Mouse (Mus musculus) neural tube, postnatal 0 days (tissue): ENCODE data around the gene Lrfn3. TPM values are rescaled to one million over a fixed set of nuclear protein-coding genes. Genes with fewer than 3 reads are reported as not detected.

Experiments used
- polyA plus RNA-seq: library from polyadenylated mRNA; unstranded; fragments of >200 nt; fragmentation: Nextera tagmentation; extraction: Ambion mirVana; gene quantifications from 2 replicates; pipeline ENCODE4 v1.2.1, GENCODE M21; 2015

Lrfn3 gene
- 17.5 and 17.7 TPM in 2 replicates for polyA plus RNA-seq

DNA sequence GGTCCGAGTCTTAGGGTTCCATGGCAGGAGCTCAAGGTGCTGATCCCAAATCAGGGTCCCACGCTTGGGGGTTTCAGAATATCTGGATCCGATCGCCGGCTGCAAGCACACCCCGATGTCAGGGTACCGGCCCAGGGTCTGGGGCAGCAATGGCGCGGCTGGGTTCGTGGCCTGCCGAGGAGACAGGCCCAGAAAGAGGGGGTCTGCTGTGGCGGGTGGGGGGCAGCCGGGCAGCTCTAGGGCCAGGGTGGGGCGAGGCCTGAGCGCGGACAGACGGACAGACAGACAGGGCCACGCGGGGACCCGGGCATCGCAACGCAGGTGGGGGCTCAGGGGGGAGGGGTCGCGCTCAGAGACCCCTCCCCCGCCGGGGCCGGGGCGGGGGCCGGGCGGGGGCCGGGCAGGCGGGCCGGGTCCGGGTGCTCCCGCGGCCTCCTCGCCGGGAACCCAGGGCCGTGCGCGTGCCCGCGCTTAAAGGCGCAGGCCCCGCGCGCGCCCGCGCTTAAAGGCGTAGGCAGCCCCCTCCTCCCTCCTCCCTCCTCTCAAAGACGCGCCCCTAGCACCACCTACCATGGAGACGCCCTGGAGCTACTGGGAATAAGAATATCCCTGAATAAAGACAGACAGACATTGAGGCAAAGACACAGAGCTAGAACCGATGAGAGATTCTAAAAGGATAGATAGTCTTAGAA lies at the start of gene Lrfn3:
TSS of gene Lrfn3 (minus strand) at position 121 of the 692 bp plus-strand sequence.

GRCm38 (mm10) chr7:30323795-30324194 lies 38.8 kb downstream of the Lrfn3 start, which contains the start of gene Sdhaf1:
Gene Sdhaf1 (minus strand): TSS chr7:30323895.

DNA sequence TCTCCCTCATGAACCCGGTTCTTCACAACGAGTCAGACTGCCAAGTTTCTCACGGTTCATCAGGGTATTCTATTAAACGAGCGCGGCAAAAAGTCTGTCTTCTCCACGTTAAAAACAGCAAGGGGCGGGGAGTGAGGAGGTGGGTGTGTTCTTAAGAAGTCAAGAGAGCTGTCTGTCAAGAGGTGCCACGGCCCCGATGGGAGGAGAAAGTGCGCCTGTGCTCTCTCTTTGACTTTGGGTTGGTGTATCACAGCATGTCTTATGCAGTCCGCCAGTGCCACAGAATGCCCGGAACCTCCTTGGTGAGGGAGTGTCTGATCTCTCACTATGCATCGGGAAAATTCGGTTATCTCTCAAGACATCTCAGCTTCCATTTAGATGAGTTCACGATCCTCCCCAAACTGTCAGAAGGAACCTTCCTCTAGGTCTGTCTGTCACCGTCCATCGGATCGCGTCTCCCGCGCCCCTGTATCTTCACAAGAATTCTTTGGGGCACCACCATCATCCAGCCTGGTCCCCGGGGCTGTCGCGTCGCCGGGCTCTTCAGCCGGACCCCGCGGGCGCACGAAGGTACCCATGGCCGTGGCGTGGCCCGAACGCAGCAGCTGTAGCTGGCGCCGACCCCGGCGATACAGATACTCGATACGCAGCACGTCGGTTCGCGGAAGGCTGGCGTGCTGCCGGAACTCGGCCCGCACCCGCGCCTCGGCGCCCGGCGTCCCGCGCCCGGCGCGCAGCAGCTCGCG lies 40.9 kb downstream of the Lrfn3 start, which contains the start of gene E130208F15Rik:
TSS of gene E130208F15Rik (plus strand) at position 202 of the 746 bp plus-strand sequence.

DNA sequence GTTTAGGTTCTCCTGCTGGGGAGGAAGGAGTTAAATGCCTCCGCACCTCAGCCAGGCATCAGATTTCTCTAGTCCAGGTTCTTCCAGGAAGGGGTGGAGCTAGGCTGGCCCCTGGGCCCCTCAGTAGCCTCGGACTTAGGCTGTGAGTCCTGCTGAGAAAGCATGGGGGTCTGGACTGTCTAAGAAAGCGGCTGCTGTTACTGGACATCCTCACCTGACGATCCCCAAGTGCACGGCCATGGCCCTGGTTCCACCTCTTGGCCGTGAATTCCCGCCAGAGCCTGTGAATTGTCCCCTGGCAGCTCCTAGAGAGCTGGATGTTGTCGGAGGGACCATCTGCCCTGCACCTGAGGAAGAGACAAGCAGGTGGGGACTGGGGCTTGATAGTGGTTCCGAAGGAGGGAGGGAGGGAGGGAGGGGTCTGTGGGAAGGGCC lies 47.8 kb downstream of the Lrfn3 start, which contains the start of gene Syne4:
TSS of gene Syne4 (plus strand) at position 87 of the 435 bp plus-strand sequence.

DNA sequence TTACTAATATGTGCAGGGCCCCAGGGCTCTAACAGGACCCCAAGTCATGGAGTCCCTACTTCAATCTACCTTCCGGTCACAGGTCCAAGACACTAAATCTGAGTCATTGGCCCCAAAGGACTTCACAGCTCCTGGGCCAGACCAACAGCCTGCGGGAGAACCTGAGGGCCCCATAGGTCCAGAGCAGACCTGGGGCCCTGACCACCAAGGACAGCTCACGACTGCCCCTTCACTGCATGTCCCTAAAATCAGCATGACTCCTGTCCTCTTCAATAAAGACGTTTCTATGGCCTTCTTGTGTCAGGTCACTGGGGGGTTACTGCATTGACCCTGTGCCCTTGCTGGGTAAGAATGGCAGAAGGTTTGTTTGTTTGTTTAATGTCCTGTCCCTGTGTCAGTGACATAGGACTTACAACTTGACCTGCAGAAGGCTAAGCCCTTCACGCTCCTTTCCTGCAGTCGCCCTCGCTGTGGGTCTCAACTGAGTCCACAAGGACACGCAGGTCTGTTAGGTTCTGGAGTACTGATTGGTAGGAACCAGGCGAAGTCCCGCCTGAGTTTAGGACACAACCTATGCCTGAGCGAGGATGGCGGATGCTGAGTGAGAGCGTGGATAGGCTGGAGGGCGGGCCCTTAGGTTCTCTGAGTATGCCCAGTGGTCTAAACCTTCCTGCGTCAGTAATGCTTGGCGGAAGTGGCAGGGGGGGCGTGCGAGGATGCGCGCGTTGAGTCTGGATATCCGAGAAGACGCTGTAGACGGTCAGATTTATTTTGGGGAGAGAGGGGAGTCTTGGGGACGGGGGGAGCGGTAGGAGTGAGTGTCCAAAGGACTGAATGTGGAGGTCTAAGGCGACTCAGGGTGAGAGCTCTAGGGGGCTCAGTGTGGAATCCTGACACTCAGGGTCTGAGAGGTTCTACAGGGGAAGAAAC lies 54.2 kb downstream of the Lrfn3 start, which contains the start of gene Alkbh6:
TSS of gene Alkbh6 (plus strand) at position 642 of the 930 bp plus-strand sequence.

Other genes starting within 250 kb of the Lrfn3 start
- 13.8 and 20.1 TPM in 2 replicates for gene Zfp382, start 240.8 kb downstream of the Lrfn3 start, polyA plus RNA-seq
- 7.4 and 8.8 TPM in 2 replicates for gene Zfp146, start 193.0 kb downstream of the Lrfn3 start, polyA plus RNA-seq
- 5.8 and 7.4 TPM in 2 replicates for gene Cox7a1, start 178.6 kb downstream of the Lrfn3 start, polyA plus RNA-seq
- 112 and 118 TPM in 2 replicates for gene Capns1, start 164.0 kb downstream of the Lrfn3 start, polyA plus RNA-seq
- 188 and 198 TPM in 2 replicates for gene Polr2i, start 130.8 kb downstream of the Lrfn3 start, polyA plus RNA-seq
- gene Tbcb, start 130.5 kb downstream of the Lrfn3 start, polyA plus RNA-seq = 477 and 510 TPM in 2 replicates
- gene Ovol3, start 127.0 kb downstream of the Lrfn3 start, polyA plus RNA-seq = not detected in 2 replicates
- gene Thap8, start 82.7 kb downstream of the Lrfn3 start, polyA plus RNA-seq = 0.57 and 0.79 TPM in 2 replicates
- 3.5 TPM in 2 replicates for gene Wdr62, start 82.4 kb downstream of the Lrfn3 start, polyA plus RNA-seq
- 106 and 124 TPM in 2 replicates for gene Clip3, start 71.0 kb downstream of the Lrfn3 start, polyA plus RNA-seq
- 129 and 146 TPM in 2 replicates for gene Alkbh6, start 54.1 kb downstream of the Lrfn3 start, polyA plus RNA-seq
- gene Syne4, start 48.0 kb downstream of the Lrfn3 start, polyA plus RNA-seq = 12.1 and 14.5 TPM in 2 replicates
- gene E130208F15Rik, start 41.0 kb downstream of the Lrfn3 start, polyA plus RNA-seq = not detected in 2 replicates
- 20.0 and 20.8 TPM in 2 replicates for gene Sdhaf1, start 38.9 kb downstream of the Lrfn3 start, polyA plus RNA-seq
- gene Tyrobp, start 51.0 kb upstream of the Lrfn3 start, polyA plus RNA-seq = 65.9 and 77.3 TPM in 2 replicates
- gene Hcst, start 57.1 kb upstream of the Lrfn3 start, polyA plus RNA-seq = 0.81 and 1.1 TPM in 2 replicates
- gene Nfkbid, start 59.0 kb upstream of the Lrfn3 start, polyA plus RNA-seq = 2.8 and 3.3 TPM in 2 replicates
- gene Aplp1, start 82.8 kb upstream of the Lrfn3 start, polyA plus RNA-seq = 663 and 695 TPM in 2 replicates
- 0.46 and 0.90 TPM in 2 replicates for gene Kirrel2, start 94.9 kb upstream of the Lrfn3 start, polyA plus RNA-seq
- 0.06 and 0.13 TPM in 2 replicates for gene Nphs1, start 95.5 kb upstream of the Lrfn3 start, polyA plus RNA-seq
- 0.43 TPM in 1 of 2 replicates, not detected in the other for gene Prodh2, start 130.8 kb upstream of the Lrfn3 start, polyA plus RNA-seq
- gene Arhgap33, start 172.3 kb upstream of the Lrfn3 start, polyA plus RNA-seq = 45.5 and 62.8 TPM in 2 replicates
- 19.0 and 20.8 TPM in 2 replicates for gene Hspb6, start 189.4 kb upstream of the Lrfn3 start, polyA plus RNA-seq
- 3.0 and 4.7 TPM in 2 replicates for gene Proser3, start 189.5 kb upstream of the Lrfn3 start, polyA plus RNA-seq
- gene Lin37, start 197.1 kb upstream of the Lrfn3 start, polyA plus RNA-seq = 51.7 and 55.9 TPM in 2 replicates
- 102 and 106 TPM in 2 replicates for gene U2af1l4, start 200.5 kb upstream of the Lrfn3 start, polyA plus RNA-seq
- gene Gm49396, start 200.6 kb upstream of the Lrfn3 start, polyA plus RNA-seq = 6.7 and 8.0 TPM in 2 replicates
- 161 and 167 TPM in 2 replicates for gene Psenen, start 200.9 kb upstream of the Lrfn3 start, polyA plus RNA-seq
- 1.6 and 4.3 TPM in 2 replicates for gene Igflr1, start 202.7 kb upstream of the Lrfn3 start, polyA plus RNA-seq
- gene Kmt2b, start 226.0 kb upstream of the Lrfn3 start, polyA plus RNA-seq = 5.3 and 8.5 TPM in 2 replicates
- 0.20 and 0.44 TPM in 2 replicates for gene Zbtb32, start 236.1 kb upstream of the Lrfn3 start, polyA plus RNA-seq